Mouse (Mus musculus) heart, postnatal 36 days (tissue): ENCODE data around the gene Flcn. TPM values are rescaled to one million over a fixed set of nuclear protein-coding genes. Genes with fewer than 3 reads are reported as not detected.

Experiments
- DNase-seq, 2 experiments: peaks; one replicate each; pipeline ENCODE4 v3.0.0; 2021 to 2022
- intact Hi-C: fragments of 180-260 bp; cut with DNase I; formaldehyde crosslinking; loops from one replicate; pipeline ENCODE4 v1.15.1; 2025
- total RNA-seq, 2 experiments: library from RNA; stranded (reverse); gene quantifications; 2 replicates each; pipeline ENCODE4 v1.2.3; 2021

Gene Flcn
- total RNA-seq, 2 experiments from 2014 or later = 41.4 to 51.3 TPM

GRCm38 (mm10) chr11:59774522-59774921 is 35.3 kb downstream of the Flcn start:
- intact Hi-C loops = loop anchor here (2.0 kb wide), 1 partner anchor 150 kb away; no protein-coding TSS in a partner anchor
- no peak for DNase-seq

GRCm38 (mm10) chr11:59772902-59773301 is 36.9 kb downstream of the Flcn start:
- intact Hi-C loops = no loop called here
- no peak for DNase-seq

- intact Hi-C loops = no loop called here
- no peak for DNase-seq
Measured at GRCm38 (mm10) chr11:59772291-59772690, 37.5 kb downstream of the Flcn start.

- intact Hi-C loops = no loop called here
- DNase-seq = no peak
Measured at GRCm38 (mm10) chr11:59770753-59771152, 39.1 kb downstream of the Flcn start.

- no peak for DNase-seq
- intact Hi-C loops = no loop called here
Measured at GRCm38 (mm10) chr11:59769738-59770137, 40.1 kb downstream of the Flcn start.

GRCm38 (mm10) chr11:59769307-59769706 is 40.5 kb downstream of the Flcn start:
- no peak for DNase-seq
- intact Hi-C loops = no loop called here

- DNase-seq = no peak
- intact Hi-C loops = no loop called here
Measured at GRCm38 (mm10) chr11:59760796-59761195, 49.0 kb downstream of the Flcn start.

GRCm38 (mm10) chr11:59759626-59760025 is 50.2 kb downstream of the Flcn start:
- DNase-seq = no peak
- intact Hi-C loops = no loop called here

- peak; percentile 42 to 57 for DNase-seq
- intact Hi-C loops = no loop called here
Measured at GRCm38 (mm10) chr11:59759178-59759577, 50.6 kb downstream of the Flcn start.

- intact Hi-C loops = no loop called here
- DNase-seq = no peak
Measured at GRCm38 (mm10) chr11:59758191-59758985, 51.4 kb downstream of the Flcn start.

- no peak for DNase-seq
- intact Hi-C loops = no loop called here
Measured at GRCm38 (mm10) chr11:59756351-59756750, 53.5 kb downstream of the Flcn start.

- intact Hi-C loops = no loop called here
Measured at GRCm38 (mm10) chr11:59754504-59754903, 55.3 kb downstream of the Flcn start.

GRCm38 (mm10) chr11:59749050-59749449 is 60.8 kb downstream of the Flcn start:
- DNase-seq = no peak
- intact Hi-C loops = no loop called here

More at GRCm38 (mm10) chr11:59754504-59754903, 55.3 kb downstream of the Flcn start:
- DNase-seq = no peak

GRCm38 (mm10) chr11:59746614-59747013 is 63.2 kb downstream of the Flcn start:
- DNase-seq = peak; percentile 52 to 66
- intact Hi-C loops = loop anchor here (1.0 to 2.0 kb wide), 2 partner anchors 106 to 121 kb away; no protein-coding TSS in a partner anchor

- intact Hi-C loops = loop anchor here (1.0 to 2.0 kb wide), 2 partner anchors 105 to 121 kb away; no protein-coding TSS in a partner anchor
- no peak for DNase-seq
Measured at GRCm38 (mm10) chr11:59745851-59746250, 64.0 kb downstream of the Flcn start.

- intact Hi-C loops = no loop called here
- DNase-seq = no peak
Measured at GRCm38 (mm10) chr11:59744374-59744773, 65.4 kb downstream of the Flcn start.

- DNase-seq = no peak
- intact Hi-C loops = no loop called here
Measured at GRCm38 (mm10) chr11:59743712-59744111, 66.1 kb downstream of the Flcn start.

GRCm38 (mm10) chr11:59743307-59743706 is 66.5 kb downstream of the Flcn start:
- DNase-seq = no peak
- intact Hi-C loops = no loop called here

GRCm38 (mm10) chr11:59741915-59742314 is 67.9 kb downstream of the Flcn start:
- no peak for DNase-seq
- intact Hi-C loops = no loop called here
